Mouse (Mus musculus): ENCODE measurements around the gene Lrtm1. TPM values are rescaled to one million over a fixed set of nuclear protein-coding genes. Genes with fewer than 3 reads are reported as not detected.
A peak's percentile ranks its signal among the peaks of the same experiment; 100 is the strongest.

Lrtm1 gene
- total RNA-seq (2021), result 100 to 1,000 TPM; 214 to 234 TPM
- long read RNA-seq, experiment 1, full-length matches to known transcripts, result 18 of 100 reads
- long read RNA-seq, experiment 1, partial matches to known transcripts, result 17 of 100 reads
- long read RNA-seq, experiment 1, other reads (novel, unspliced or antisense), result 65 of 100 reads
- long read RNA-seq, experiment 2, full-length matches to known transcripts, result 10 of 71 reads
- long read RNA-seq, experiment 2, partial matches to known transcripts, result 10 of 71 reads
- long read RNA-seq, experiment 2, other reads (novel, unspliced or antisense), result 51 of 71 reads

- DNase-seq, result peak; percentile 70 to 86
These were observed at the start of gene Lrtm1 for GRCm38 (mm10) chr14:29017883-29018282. Lrtm1 (plus strand) TSS chr14:29018208.

- DNase-seq, result no peak
These were observed 48.8 kb upstream of the Lrtm1 start for GRCm38 (mm10) chr14:28969247-28969646.

GRCm38 (mm10) chr14:28972620-28973019 is 45.4 kb upstream of the Lrtm1 start:
- no peak for DNase-seq

GRCm38 (mm10) chr14:28979230-28979629 is 38.8 kb upstream of the Lrtm1 start:
- DNase-seq, result no peak

GRCm38 (mm10) chr14:28980482-28980881 is 37.5 kb upstream of the Lrtm1 start:
- DNase-seq, result no peak

- peak in 1 of 2 experiments; percentile 6 for DNase-seq
These were observed 33.7 kb upstream of the Lrtm1 start for GRCm38 (mm10) chr14:28984276-28984675.

GRCm38 (mm10) chr14:28988211-28988900 is 29.7 kb upstream of the Lrtm1 start:
- no peak for DNase-seq

GRCm38 (mm10) chr14:28996569-28996968 is 21.4 kb upstream of the Lrtm1 start:
- DNase-seq, result no peak

- no peak for DNase-seq
These were observed 12.7 kb upstream of the Lrtm1 start for GRCm38 (mm10) chr14:29005228-29005840.

- no peak for DNase-seq
These were observed 8.4 kb upstream of the Lrtm1 start for GRCm38 (mm10) chr14:29009644-29010043.

- DNase-seq, result no peak
These were observed 4.8 kb upstream of the Lrtm1 start for GRCm38 (mm10) chr14:29013161-29013560.

- peak in 1 of 2 experiments; percentile 18 for DNase-seq
These were observed 3.3 kb upstream of the Lrtm1 start for GRCm38 (mm10) chr14:29014680-29015079.

- no peak for DNase-seq
These were observed 2.1 kb upstream of the Lrtm1 start for GRCm38 (mm10) chr14:29015896-29016295.

GRCm38 (mm10) chr14:29018316-29019000 is 450 bp downstream of the Lrtm1 start:
- DNase-seq, result no peak

- peak in 1 of 2 experiments; percentile 31 for DNase-seq
These were observed 3.3 kb downstream of the Lrtm1 start for GRCm38 (mm10) chr14:29021295-29021694.

GRCm38 (mm10) chr14:29023246-29023645 is 5.2 kb downstream of the Lrtm1 start:
- peak; percentile 70 to 72 for DNase-seq

- DNase-seq, result no peak
These were observed 7.3 kb downstream of the Lrtm1 start for GRCm38 (mm10) chr14:29025335-29025734.

GRCm38 (mm10) chr14:29027276-29027675 is 9.3 kb downstream of the Lrtm1 start:
- DNase-seq, result no peak

- no peak for DNase-seq
These were observed 10.5 kb downstream of the Lrtm1 start for GRCm38 (mm10) chr14:29028391-29029106.

GRCm38 (mm10) chr14:29029107-29029469 is 11.1 kb downstream of the Lrtm1 start:
- no peak for DNase-seq

- DNase-seq, result no peak
These were observed 11.9 kb downstream of the Lrtm1 start for GRCm38 (mm10) chr14:29029896-29030420.

GRCm38 (mm10) chr14:29030519-29030918 is 12.5 kb downstream of the Lrtm1 start:
- DNase-seq, result peak; percentile 42 to 49
